Mouse (Mus musculus) bone marrow, adult 2 months (tissue): ENCODE results near the gene Cytl1. TPM values are rescaled to one million over a fixed set of nuclear protein-coding genes. Genes with fewer than 3 reads are reported as not detected.

Experiments
- H3K27ac ChIP-seq: fragments of 200-500 bp; 2 replicates; pipeline ENCODE4 v1.5.1; 2012; ENCODE audit warnings: low read depth, mild to moderate bottlenecking, control low read depth, inconsistent platforms, low read length; ENCODE audit not compliant: control insufficient read depth, poor library complexity, insufficient read depth
- H3K4me1 ChIP-seq: fragments of 200-500 bp; 2 replicates; pipeline ENCODE4 v1.6.1; 2011; ENCODE audit warnings: low read length; ENCODE audit not compliant: control insufficient read depth, insufficient read depth
- H3K4me3 ChIP-seq: fragments of 200-500 bp; replicated peaks from 2 replicates; pipeline ENCODE3; 2011; ENCODE audit warnings: mild to moderate bottlenecking, low read depth, low read length, control low read depth; ENCODE audit not compliant: control insufficient read depth
- CTCF ChIP-seq: fragments of 200-500 bp; IDR thresholded peaks from 2 replicates; pipeline ENCODE4 v1.5.1; 2011; ENCODE audit warnings: low read length, control low read depth; ENCODE audit not compliant: control insufficient read depth, insufficient read depth
- POLR2A ChIP-seq: fragments of 200-500 bp; IDR thresholded peaks from 2 replicates; pipeline ENCODE4 v1.6.1; 2011; ENCODE audit warnings: low read depth, mild to moderate bottlenecking, control low read depth, low read length, borderline replicate concordance; ENCODE audit not compliant: control insufficient read depth
- WGBS: fragments of 180-500 bp; shearing (Covaris S2); methylation state at CpG from one replicate; pipeline ENCODE4 v1.1.7; 2018; 5-methylcytosine and 5-hydroxymethylcytosine counted together
- polyA plus RNA-seq: library from polyadenylated mRNA; stranded (reverse); fragments of >200 nt; gene quantifications from 2 replicates; pipeline ENCODE4 v1.2.4, GENCODE M21; 2011; ENCODE audit warnings: low replicate concordance; ENCODE audit not compliant: missing spikeins, insufficient read depth, insufficient read length

Cytl1 gene
- polyA plus RNA-seq, 1 experiment: not detected

DNA sequence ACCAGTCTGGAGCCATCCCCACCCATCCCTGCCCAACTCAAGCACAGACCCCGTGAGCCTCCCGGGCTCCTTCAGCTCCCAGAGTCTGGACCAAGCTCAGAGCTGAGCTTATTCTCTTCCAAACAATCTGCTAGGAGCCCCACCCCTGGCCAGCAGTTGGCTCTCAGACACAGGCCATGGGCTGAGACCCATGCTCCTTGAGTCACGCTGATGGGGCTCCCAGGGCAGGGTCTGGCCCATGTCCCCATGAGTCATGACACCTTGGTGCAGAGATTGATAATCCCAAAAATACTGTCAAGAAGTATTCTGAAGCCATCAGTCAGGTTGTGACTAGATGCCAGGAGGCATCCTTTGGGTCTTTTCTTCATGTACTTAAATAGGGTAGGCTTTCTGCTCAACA is 26.7 kb downstream of the Cytl1 start:
- WGBS: 79% methylated on average over 3 of the region's 3 CpGs
- no peaks in the 10 kb centered on the region for H3K4me1 ChIP-seq
- H3K4me3 ChIP-seq: no peak overlapping the region
- no peak overlapping the region for H3K27ac ChIP-seq
- TF ChIP-seq CTCF (no peak), POLR2A (no peak)

DNA sequence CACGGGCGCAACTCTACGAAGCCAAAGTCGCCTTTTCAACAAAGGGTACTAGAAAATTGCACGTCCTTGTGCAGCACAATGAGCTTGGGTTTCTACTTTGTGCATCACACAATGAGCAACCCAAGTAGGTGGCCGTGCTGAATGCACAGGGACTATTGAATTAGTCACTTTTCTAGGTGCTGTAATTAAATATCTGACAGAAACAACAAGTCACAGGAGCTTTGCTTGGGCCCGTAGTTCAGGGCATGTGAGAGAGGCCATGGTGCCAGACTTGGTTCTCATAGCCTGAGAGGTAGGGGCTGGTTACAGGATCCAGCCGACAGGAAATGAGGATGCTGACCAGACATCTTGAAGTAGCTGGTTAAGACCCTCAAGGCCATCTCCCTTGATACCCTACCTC is 30.5 kb downstream of the Cytl1 start:
- TF ChIP-seq POLR2A (no peak), CTCF (no peak)
- H3K27ac ChIP-seq: no peak overlapping the region
- no peaks in the 10 kb centered on the region for H3K4me1 ChIP-seq
- H3K4me3 ChIP-seq: no peak overlapping the region
- 79% methylated on average over 8 of the region's 8 CpGs for WGBS

DNA sequence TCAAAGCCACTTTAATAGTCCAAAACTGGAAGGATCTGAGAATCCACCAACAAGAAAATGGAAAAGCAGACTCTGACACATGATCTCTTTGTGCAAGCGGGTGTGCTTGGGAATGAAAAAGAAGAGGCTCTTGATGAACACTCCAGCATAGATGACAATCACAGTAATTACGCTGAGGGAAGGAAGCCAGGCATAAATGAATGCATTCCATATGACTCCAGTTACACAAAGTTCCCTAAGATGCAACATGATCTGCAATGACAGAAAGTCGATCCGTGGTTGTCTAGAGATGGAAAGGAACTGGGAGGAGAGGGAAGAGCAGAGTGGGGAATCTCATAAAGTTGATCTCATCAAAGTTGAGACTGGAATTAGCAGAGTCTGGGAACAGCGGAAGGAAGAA is 31.9 kb downstream of the Cytl1 start:
- WGBS: 76% methylated on average over 5 of the region's 5 CpGs

DNA sequence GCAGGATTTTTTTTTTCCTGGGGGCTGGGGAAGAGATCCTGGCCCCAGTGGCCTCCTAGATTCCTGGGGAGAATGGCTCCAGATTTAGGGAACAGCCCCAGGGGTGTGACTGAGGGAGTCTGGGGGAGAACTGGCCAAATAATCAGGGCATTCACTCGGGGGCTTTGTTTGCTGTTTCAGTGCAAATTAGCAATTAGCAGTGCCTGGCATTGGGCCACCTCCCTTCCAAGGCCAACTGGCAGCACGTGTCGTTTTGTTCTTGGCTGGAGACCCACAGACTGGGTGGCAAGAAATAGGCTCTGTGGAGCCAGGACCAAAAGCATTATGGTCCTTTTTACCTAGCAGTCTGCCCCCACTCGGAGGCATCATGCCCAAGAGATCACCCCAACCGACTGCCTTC is 33.7 kb downstream of the Cytl1 start:
- 22% methylated on average over 5 of the region's 5 CpGs for WGBS
- Histone ChIP-seq H3K4me3 (no peak overlapping the region), H3K4me1 (no peaks in the 10 kb centered on the region), H3K27ac (no peak overlapping the region)
- TF ChIP-seq CTCF (no peak), POLR2A (no peak)

More for the DNA sequence above, 31.9 kb downstream of the Cytl1 start:
- Histone ChIP-seq H3K4me3 (no peak overlapping the region), H3K4me1 (no peaks in the 10 kb centered on the region), H3K27ac (no peak overlapping the region)
- TF ChIP-seq POLR2A (no peak), CTCF (no peak)

DNA sequence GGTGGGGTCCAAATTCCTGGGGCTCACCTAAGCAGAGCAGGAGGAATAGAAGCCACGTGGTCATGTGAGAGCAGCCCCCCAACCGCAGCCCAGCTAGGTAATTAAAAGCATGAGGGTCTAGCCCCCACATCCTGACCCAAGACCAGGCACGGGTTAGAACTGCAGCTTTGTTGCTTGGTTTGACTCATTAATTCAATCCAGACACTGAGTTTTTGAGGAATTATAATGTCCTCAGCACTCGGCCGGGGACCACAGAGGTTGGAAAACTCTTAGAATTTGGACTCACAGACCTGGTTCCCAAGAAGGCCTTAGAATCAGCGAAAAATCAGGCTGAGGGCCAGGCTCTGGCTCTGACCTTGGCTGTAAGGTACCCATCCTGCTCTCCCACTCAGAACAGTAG is 35.6 kb downstream of the Cytl1 start:
- no peak overlapping the region for H3K27ac ChIP-seq
- no peak for TF ChIP-seq CTCF
- TF ChIP-seq POLR2A: no peak
- WGBS: 76% methylated on average over 6 of the region's 6 CpGs

DNA sequence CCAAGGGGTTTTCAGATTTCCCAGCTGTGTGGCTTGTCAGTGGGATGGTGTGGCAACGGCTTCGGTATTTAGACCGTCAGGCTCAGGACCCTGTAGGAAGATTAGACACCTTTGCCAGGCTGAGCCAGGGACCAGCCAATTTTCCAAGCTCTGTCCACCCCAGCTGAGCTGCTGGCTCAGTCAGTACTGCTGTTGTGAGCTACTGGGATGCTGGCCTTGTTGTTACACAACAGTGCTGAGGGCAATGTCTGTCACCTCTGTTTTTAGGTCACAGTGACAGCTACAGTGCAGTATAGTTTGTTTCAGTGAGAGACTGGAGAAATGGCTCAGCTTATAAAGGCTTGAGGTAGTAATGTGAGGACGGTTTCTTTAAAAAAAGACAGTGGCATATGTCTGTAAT is 38.7 kb downstream of the Cytl1 start:
- H3K4me3 ChIP-seq: no peak overlapping the region
- 72% methylated on average over 4 of the region's 4 CpGs for WGBS
- no peaks in the 10 kb centered on the region for H3K4me1 ChIP-seq
- H3K27ac ChIP-seq: no peak overlapping the region
- TF ChIP-seq CTCF (no peak), POLR2A (no peak)

More for the DNA sequence above, 35.6 kb downstream of the Cytl1 start:
- H3K4me1 ChIP-seq: no peaks in the 10 kb centered on the region
- H3K4me3 ChIP-seq: no peak overlapping the region

DNA sequence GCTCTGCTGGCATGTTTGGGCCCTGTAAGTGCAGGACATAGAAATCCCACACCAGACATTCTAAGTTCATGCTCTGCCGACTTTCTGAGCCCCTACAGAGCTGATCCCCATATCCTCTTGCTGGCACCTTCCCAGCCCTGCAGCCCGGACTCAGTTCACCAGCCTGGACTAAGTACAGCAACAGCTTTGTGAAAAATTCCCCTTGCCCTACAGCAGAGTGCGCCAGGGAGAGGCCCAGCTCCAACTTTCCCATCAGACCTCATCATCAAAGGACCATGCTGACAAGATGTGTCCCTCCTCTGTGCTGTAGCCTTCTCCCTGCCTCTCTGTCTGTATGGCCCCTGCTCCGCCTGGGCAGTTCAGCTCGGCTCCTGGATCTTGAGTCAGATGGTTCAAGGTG is 40.4 kb downstream of the Cytl1 start:
- Histone ChIP-seq H3K4me1 (no peaks in the 10 kb centered on the region), H3K4me3 (no peak overlapping the region), H3K27ac (no peak overlapping the region)
- no peak for TF ChIP-seq CTCF
- TF ChIP-seq POLR2A: no peak
- 56% methylated on average over 5 of the region's 5 CpGs for WGBS

DNA sequence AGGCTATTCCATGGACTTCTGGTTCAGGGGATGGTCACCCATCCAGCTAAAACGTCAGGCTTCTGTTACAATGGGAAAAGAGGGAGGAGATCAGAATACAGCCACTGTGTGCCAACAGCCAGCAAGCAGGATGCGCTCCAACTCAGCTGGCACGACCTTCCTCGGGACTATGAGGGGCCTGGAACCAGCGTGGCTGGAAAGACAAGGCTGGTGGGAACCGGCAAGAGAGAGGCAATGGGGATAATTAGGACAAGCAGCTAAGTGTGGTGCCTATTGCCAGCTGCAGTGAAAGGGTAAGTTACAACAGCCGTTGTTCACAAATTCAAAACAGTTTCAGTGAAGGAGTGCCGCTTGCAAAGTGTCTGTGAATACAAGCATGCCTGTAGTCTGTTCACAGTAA is 48.0 kb downstream of the Cytl1 start:
- no peak overlapping the region for H3K27ac ChIP-seq
- WGBS: 62% methylated on average over 8 of the region's 8 CpGs
- TF ChIP-seq CTCF (no peak), POLR2A (no peak)
- H3K4me1 ChIP-seq: no peaks in the 10 kb centered on the region
- H3K4me3 ChIP-seq: no peak overlapping the region

DNA sequence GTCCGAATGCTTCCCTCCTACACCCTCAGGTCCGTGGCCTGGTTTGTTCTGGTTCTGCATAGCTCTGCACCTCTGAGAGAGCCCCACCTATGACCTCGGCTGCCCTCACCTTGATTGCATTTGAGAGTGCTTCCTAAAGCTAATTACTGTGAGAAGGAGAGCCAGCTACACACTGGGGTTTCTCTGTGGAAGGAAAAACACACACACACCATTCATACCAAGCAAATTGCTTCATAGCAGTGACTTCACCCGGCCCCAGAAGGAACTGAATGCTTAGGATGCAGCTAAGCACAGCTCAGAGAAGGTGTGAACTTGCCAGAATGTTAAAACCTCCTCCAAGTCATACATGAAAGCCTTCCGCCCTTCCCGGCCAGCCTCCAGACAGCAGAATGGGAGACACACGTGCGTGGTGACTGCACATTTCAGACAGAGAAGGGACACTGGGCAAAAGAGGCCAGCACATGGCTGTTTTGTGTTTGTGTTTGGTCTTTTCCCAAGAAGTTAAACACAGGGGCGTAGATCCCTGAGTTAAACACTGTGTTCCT is 49.6 kb downstream of the Cytl1 start:
- Histone ChIP-seq H3K4me1 (no peaks in the 10 kb centered on the region), H3K4me3 (no peak overlapping the region), H3K27ac (no peak overlapping the region)
- WGBS: 73% methylated on average over 9 of the region's 9 CpGs
- TF ChIP-seq POLR2A (no peak), CTCF (no peak)

Other genes starting within 250 kb of the Cytl1 start
- gene Stk32b, start 18.3 kb upstream of the Cytl1 start, polyA plus RNA-seq: not detected in 2 replicates
- gene Msx1, start 89.1 kb downstream of the Cytl1 start, polyA plus RNA-seq: 2.0 TPM in 1 of 2 replicates, not detected in the other